Mouse (Mus musculus) intestine, postnatal 0 days (tissue): ENCODE measurements around the gene Aass. TPM values are rescaled to one million over a fixed set of nuclear protein-coding genes. Genes with fewer than 3 reads are reported as not detected.
"Not testable (repeated sequence)": the region's sequence is repeated elsewhere in the genome, so short reads cannot be mapped to it uniquely, and the experiment has no call there.

ENCODE experiments used
- ATAC-seq: fragments of 200-750 bp; cut with Nextera tagmentation; 2 replicates; pipeline ENCODE4 v1.8.0; 2017; ENCODE audit warnings: mild to moderate bottlenecking, moderate TSS enrichment, moderate library complexity
- H3K27ac ChIP-seq: fragments of 300-500 bp; sonication (generic); 2 replicates; pipeline ENCODE4 v1.5.1; 2014; ENCODE audit warnings: mild to moderate bottlenecking, low read depth, low read length, moderate library complexity
- H3K27me3 ChIP-seq: fragments of 300-500 bp; sonication (generic); replicated peaks from 2 replicates; pipeline ENCODE4 v1.6.1; 2014; ENCODE audit warnings: low read length, mixed read lengths; ENCODE audit not compliant: control insufficient read depth, insufficient read depth
- H3K36me3 ChIP-seq: fragments of 300-500 bp; sonication (generic); 2 replicates; pipeline ENCODE4 v1.6.1; 2014; ENCODE audit warnings: mild to moderate bottlenecking, moderate library complexity; ENCODE audit not compliant: control insufficient read depth, insufficient read depth
- H3K4me1 ChIP-seq: fragments of 300-500 bp; sonication (generic); replicated peaks from 2 replicates; pipeline ENCODE4 v1.6.1; 2014; ENCODE audit warnings: antibody characterized with exemption, low read length, mixed read lengths; ENCODE audit not compliant: control insufficient read depth, insufficient read depth
- H3K4me2 ChIP-seq: fragments of 300-500 bp; sonication (generic); replicated peaks from 2 replicates; pipeline ENCODE4 v1.6.1; 2014; ENCODE audit warnings: low read depth, mild to moderate bottlenecking, moderate library complexity
- H3K4me3 ChIP-seq: fragments of 300-500 bp; sonication (generic); 2 replicates; pipeline ENCODE4 v1.5.1; 2014; ENCODE audit warnings: low read depth, low read length
- H3K9ac ChIP-seq: fragments of 300-500 bp; sonication (generic); 2 replicates; pipeline ENCODE4 v1.6.1; 2014; ENCODE audit warnings: mild to moderate bottlenecking, low read depth, low read length
- H3K9me3 ChIP-seq: fragments of 300-500 bp; sonication (generic); 2 replicates; pipeline ENCODE4 v1.6.1; 2016; ENCODE audit warnings: mixed run types; ENCODE audit not compliant: control insufficient read depth
- CTCF ChIP-seq: sonication (generic); IDR thresholded peaks from 2 replicates; pipeline ENCODE4 v1.5.1; 2016; ENCODE audit warnings: low read depth, mild to moderate bottlenecking, control low read depth, antibody characterized with exemption, moderate library complexity
- WGBS: fragments of 180-500 bp; shearing (Covaris S2); extraction: QIAGEN DNeasy Blood & Tissue Kit; methylation state at CpG from one replicate; pipeline ENCODE4 v1.1.7; 2014; 5-methylcytosine and 5-hydroxymethylcytosine counted together
- polyA plus RNA-seq: library from polyadenylated mRNA; unstranded; fragments of >200 nt; fragmentation: Nextera tagmentation; extraction: Ambion mirVana; gene quantifications from 2 replicates; pipeline ENCODE4 v1.2.1, GENCODE M21; 2015

Gene Aass
- polyA plus RNA-seq, 1 experiment from 2014 or later = 0.35 TPM

- Histone ChIP-seq H3K4me1 (no peaks in the 10 kb centered on the region), H3K27ac (no peak overlapping the region), H3K4me2 (no peak overlapping the region), H3K36me3 (no peaks in the 10 kb centered on the region), H3K27me3 (no peaks in the 10 kb centered on the region), H3K4me3 (no peak overlapping the region), H3K9me3 (no peaks in the 10 kb centered on the region), H3K9ac (no peak overlapping the region)
- 67% methylated on average over 4 of the region's 4 CpGs for WGBS
- TF ChIP-seq CTCF = no peak
- ATAC-seq = no peak
Observed at GRCm38 (mm10) chr6:23107069-23107468, 25.7 kb downstream of the Aass start.

GRCm38 (mm10) chr6:23106373-23106772, 26.4 kb downstream of the Aass start:
- H3K36me3 ChIP-seq = no peaks in the 10 kb centered on the region
- ATAC-seq = no peak
- H3K27ac ChIP-seq = no peak overlapping the region
- no peak overlapping the region for H3K4me3 ChIP-seq
- H3K4me1 ChIP-seq = no peaks in the 10 kb centered on the region
- no peaks in the 10 kb centered on the region for H3K27me3 ChIP-seq
- H3K9ac ChIP-seq = no peak overlapping the region
- H3K9me3 ChIP-seq = no peaks in the 10 kb centered on the region
- H3K4me2 ChIP-seq = no peak overlapping the region
- WGBS = 46% methylated on average over 4 of the region's 4 CpGs
- no peak for TF ChIP-seq CTCF

- H3K4me3 ChIP-seq, ATAC-seq, H3K27me3 ChIP-seq, H3K4me2 ChIP-seq, H3K9ac ChIP-seq, H3K27ac ChIP-seq, H3K36me3 ChIP-seq, H3K9me3 ChIP-seq, H3K4me1 ChIP-seq: not testable (repeated sequence)
- WGBS = 86% methylated on average over 11 of the region's 11 CpGs
Observed at GRCm38 (mm10) chr6:23090346-23091055, 42.3 kb downstream of the Aass start.

GRCm38 (mm10) chr6:23089292-23089691, 43.5 kb downstream of the Aass start:
- not testable (repeated sequence) for H3K9me3 ChIP-seq, H3K4me1 ChIP-seq, H3K9ac ChIP-seq, H3K4me2 ChIP-seq, H3K36me3 ChIP-seq, H3K27ac ChIP-seq, H3K4me3 ChIP-seq, H3K27me3 ChIP-seq, ATAC-seq
- WGBS = 85% methylated on average over 4 of the region's 4 CpGs

- 63% methylated on average over 5 of the region's 5 CpGs for WGBS
- Histone ChIP-seq H3K4me3 (no peak overlapping the region), H3K36me3 (no peaks in the 10 kb centered on the region), H3K9ac (no peak overlapping the region), H3K4me1 (no peaks in the 10 kb centered on the region), H3K27me3 (no peaks in the 10 kb centered on the region), H3K9me3 (no peaks in the 10 kb centered on the region), H3K4me2 (no peak overlapping the region), H3K27ac (no peak overlapping the region; the same call in 1 of the 2 replicates)
- ATAC-seq = peak; percentile 92
- TF ChIP-seq CTCF = no peak
Observed at GRCm38 (mm10) chr6:23084587-23085421, 48.0 kb downstream of the Aass start.

GRCm38 (mm10) chr6:23079991-23080680, 52.6 kb downstream of the Aass start:
- Histone ChIP-seq H3K4me2 (no peak overlapping the region), H3K36me3 (no peaks in the 10 kb centered on the region), H3K9me3 (no peaks in the 10 kb centered on the region), H3K4me3 (no peak overlapping the region), H3K9ac (no peak overlapping the region), H3K27ac (no peak overlapping the region), H3K4me1 (no peaks in the 10 kb centered on the region), H3K27me3 (no peaks in the 10 kb centered on the region)
- no peak for TF ChIP-seq CTCF
- ATAC-seq = no peak
- 54% methylated on average over 3 of the region's 3 CpGs for WGBS
